Mouse (Mus musculus) myocyte (in vitro differentiated cells): Measurements from ENCODE around the gene Tmem208. TPM values are rescaled to one million over a fixed set of nuclear protein-coding genes. Genes with fewer than 3 reads are reported as not detected.

Experiments
- H3K27me3 ChIP-seq: one replicate; pipeline ENCODE4 v1.6.1; 2011; ENCODE audit not compliant: control insufficient read depth, insufficient read depth, insufficient read length
- H3K36me3 ChIP-seq: one replicate; pipeline ENCODE4 v1.6.1; 2011; ENCODE audit not compliant: control insufficient read depth, insufficient read depth
- H3K4me2 ChIP-seq: one replicate; pipeline ENCODE4 v1.6.1; 2011; ENCODE audit warnings: low read depth, control low read depth
- H3K4me3 ChIP-seq: one replicate; pipeline ENCODE4 v1.5.1; 2011; ENCODE audit warnings: mild to moderate bottlenecking, control low read depth, moderate library complexity
- H3K79me2 ChIP-seq: one replicate; pipeline ENCODE4 v1.6.1; 2011; ENCODE audit not compliant: control insufficient read depth, insufficient read depth
- H3ac ChIP-seq: one replicate; pipeline ENCODE4 v1.6.1; 2011; ENCODE audit not compliant: control insufficient read depth, insufficient read length
- CEBPB ChIP-seq: IDR thresholded peaks from 2 replicates; pipeline ENCODE4 v1.6.1; 2011; ENCODE audit warnings: mild to moderate bottlenecking, moderate library complexity; ENCODE audit not compliant: poor library complexity, insufficient read depth, severe bottlenecking
- E2F4 ChIP-seq: IDR thresholded peaks from one replicate; pipeline ENCODE4 v1.6.1; 2011; ENCODE audit warnings: mild to moderate bottlenecking, control low read depth, moderate library complexity; ENCODE audit not compliant: insufficient read depth
- MAX ChIP-seq: IDR thresholded peaks from one replicate; pipeline ENCODE4 v1.6.1; 2011; ENCODE audit warnings: low read depth, mild to moderate bottlenecking, control low read depth
- MYOD1 ChIP-seq, 3 experiments: IDR thresholded peaks; one replicate each; pipeline ENCODE4 v1.6.1; 2011; ENCODE audit warnings: control low read depth in 2 of 3, low read depth in 2 of 3, mild to moderate bottlenecking in 2 of 3, moderate library complexity in 1 of 3; ENCODE audit not compliant: insufficient read length in 2 of 3, control insufficient read depth in 1 of 3
- MYOG ChIP-seq, 3 experiments: IDR thresholded peaks; one replicate each; pipeline ENCODE4 v1.6.1; 2011; ENCODE audit warnings: control low read depth in 2 of 3, low read depth in 2 of 3, mild to moderate bottlenecking in 2 of 3; ENCODE audit not compliant: insufficient read length in 2 of 3, control insufficient read depth in 1 of 3, insufficient read depth in 1 of 3
- POLR2A ChIP-seq: IDR thresholded peaks from one replicate; pipeline ENCODE4 v1.6.1; 2011; ENCODE audit warnings: low read depth, mild to moderate bottlenecking, control low read depth, moderate library complexity; ENCODE audit not compliant: insufficient read length
- POLR2AphosphoS2 ChIP-seq: IDR thresholded peaks from one replicate; pipeline ENCODE4 v1.6.1; 2011; ENCODE audit warnings: low read depth, control low read depth; ENCODE audit not compliant: insufficient read length
- REST ChIP-seq: IDR thresholded peaks from one replicate; pipeline ENCODE4 v1.6.1; 2011; ENCODE audit warnings: mild to moderate bottlenecking, control low read depth, moderate library complexity; ENCODE audit not compliant: insufficient read depth, insufficient read length
- SRF ChIP-seq: IDR thresholded peaks from one replicate; pipeline ENCODE4 v1.6.1; 2011; ENCODE audit warnings: low read depth; ENCODE audit not compliant: control insufficient read depth, insufficient read length
- TCF12 ChIP-seq: IDR thresholded peaks from one replicate; pipeline ENCODE4 v1.6.1; 2011; ENCODE audit warnings: mild to moderate bottlenecking, control low read depth; ENCODE audit not compliant: poor library complexity, insufficient read depth, severe bottlenecking
- TCF3 ChIP-seq: IDR thresholded peaks from one replicate; pipeline ENCODE4 v1.6.1; 2011; ENCODE audit warnings: low read depth, control low read depth; ENCODE audit not compliant: insufficient read length
- USF1 ChIP-seq: IDR thresholded peaks from one replicate; pipeline ENCODE4 v1.6.1; 2011; ENCODE audit warnings: low read depth, mild to moderate bottlenecking, control low read depth, moderate library complexity
- polyA plus RNA-seq: library from polyadenylated mRNA; unstranded; fragments of >200 nt; fragmentation: generic; extraction: Trizol; gene quantifications from one replicate; pipeline ENCODE4 v1.2.1, GENCODE M21; 2012; ENCODE audit warnings: missing spikeins

The Tmem208 gene
- polyA plus RNA-seq, 1 experiment = 109 TPM

DNA sequence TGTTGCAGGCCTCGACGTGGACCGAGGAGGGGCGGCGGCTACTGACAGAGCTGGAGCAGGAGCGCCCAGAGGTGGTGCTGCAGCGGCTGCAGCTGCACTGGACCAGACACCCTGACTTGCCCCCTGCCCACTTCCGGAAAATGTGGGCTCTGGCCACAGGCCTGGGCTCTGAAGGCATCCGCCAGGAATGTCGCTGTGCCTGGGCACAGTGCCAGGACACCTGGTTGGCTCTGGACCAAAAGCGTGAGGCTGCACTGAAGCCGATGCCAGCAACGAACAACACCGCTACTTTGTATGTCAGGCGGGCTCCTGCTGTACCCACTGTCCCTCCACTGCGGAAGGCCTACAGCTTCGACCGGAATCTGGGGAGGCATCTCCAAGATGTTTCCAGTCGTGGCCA lies 52.5 kb downstream of the Tmem208 start:
- TF ChIP-seq MYOG (IDR thresholded peaks at IDR 0.05; ENCODE audit: control insufficient read depth in 1 of 3, insufficient read depth in 1 of 3, insufficient read length in 2 of 3, low read depth in 2 of 3) (peak in 1 of 3 experiments; percentile 33), REST (no peak)
- no peak overlapping the region for H3K4me2 ChIP-seq
- no peak overlapping the region for H3ac ChIP-seq
- H3K27me3 ChIP-seq = no peaks in the 10 kb centered on the region
- no peaks in the 10 kb centered on the region for H3K36me3 ChIP-seq
- no peak overlapping the region for H3K4me3 ChIP-seq
- no peaks in the 10 kb centered on the region for H3K79me2 ChIP-seq

GRCm38 (mm10) chr8:105380308-105380707 lies 54.2 kb downstream of the Tmem208 start:
- TF ChIP-seq USF1 (no peak), POLR2AphosphoS2 (no peak), SRF (no peak), E2F4 (no peak), REST (no peak), CEBPB (no peak), POLR2A (no peak), TCF3 (no peak), MAX (no peak), TCF12 (no peak), MYOD1 (IDR thresholded peaks at IDR 0.05; ENCODE audit: control insufficient read depth in 1 of 3, insufficient read length in 2 of 3, low read depth in 2 of 3) (no peak), MYOG (IDR thresholded peaks at IDR 0.05; ENCODE audit: control insufficient read depth in 1 of 3, insufficient read depth in 1 of 3, insufficient read length in 2 of 3, low read depth in 2 of 3) (no peak)
- H3K27me3 ChIP-seq = no peaks in the 10 kb centered on the region

GRCm38 (mm10) chr8:105384070-105384469 lies 57.9 kb downstream of the Tmem208 start:
- no peak overlapping the region for H3ac ChIP-seq
- H3K79me2 ChIP-seq = no peaks in the 10 kb centered on the region
- H3K27me3 ChIP-seq = no peaks in the 10 kb centered on the region
- no peak for TF ChIP-seq MYOD1 (IDR thresholded peaks at IDR 0.05; ENCODE audit: control insufficient read depth in 1 of 3, insufficient read length in 2 of 3, low read depth in 2 of 3)
- no peak for TF ChIP-seq E2F4
- no peak for TF ChIP-seq TCF12
- TF ChIP-seq SRF = no peak
- no peak for TF ChIP-seq POLR2A
- TF ChIP-seq POLR2AphosphoS2 = no peak
- TF ChIP-seq MAX = no peak
- no peak for TF ChIP-seq REST
- no peak overlapping the region for H3K4me2 ChIP-seq
- H3K36me3 ChIP-seq = no peaks in the 10 kb centered on the region
- no peak overlapping the region for H3K4me3 ChIP-seq

More at GRCm38 (mm10) chr8:105380308-105380707, 54.2 kb downstream of the Tmem208 start:
- Histone ChIP-seq H3K4me2 (no peak overlapping the region), H3ac (no peak overlapping the region), H3K79me2 (no peaks in the 10 kb centered on the region), H3K4me3 (no peak overlapping the region), H3K36me3 (no peaks in the 10 kb centered on the region)

Other genes with a start within 250 kb of the Tmem208 start
- not detected for gene Ces3b, start 242.6 kb upstream of the Tmem208 start, polyA plus RNA-seq
- gene Ces4a, start 194.6 kb upstream of the Tmem208 start, polyA plus RNA-seq = not detected
- 38.1 TPM for gene Cbfb, start 155.7 kb upstream of the Tmem208 start, polyA plus RNA-seq
- gene D230025D16Rik, start 101.2 kb upstream of the Tmem208 start, polyA plus RNA-seq = 16.6 TPM
- 6.2 TPM for gene B3gnt9, start 71.2 kb upstream of the Tmem208 start, polyA plus RNA-seq
- gene Tradd, start 61.7 kb upstream of the Tmem208 start, polyA plus RNA-seq = 27.0 TPM
- 10.5 TPM for gene Fbxl8, start 61.7 kb upstream of the Tmem208 start, polyA plus RNA-seq
- gene Hsf4, start 56.6 kb upstream of the Tmem208 start, polyA plus RNA-seq = 5.8 TPM
- gene Nol3, start 50.2 kb upstream of the Tmem208 start, polyA plus RNA-seq = 23.2 TPM
- 6.2 TPM for gene 4931428F04Rik, start 36.5 kb upstream of the Tmem208 start, polyA plus RNA-seq
- gene Exoc3l, start 30.3 kb upstream of the Tmem208 start, polyA plus RNA-seq = 23.4 TPM
- 59.7 TPM for gene E2f4, start 28.7 kb upstream of the Tmem208 start, polyA plus RNA-seq
- 0.92 TPM for gene Elmo3, start 20.8 kb upstream of the Tmem208 start, polyA plus RNA-seq
- 1.8 TPM for gene Lrrc29, start 76 bp upstream of the Tmem208 start, polyA plus RNA-seq
- 19.0 TPM for gene Fhod1, start 21.6 kb downstream of the Tmem208 start, polyA plus RNA-seq
- 6.2 TPM for gene Slc9a5, start 22.5 kb downstream of the Tmem208 start, polyA plus RNA-seq
- 1.0 TPM for gene Plekhg4, start 46.9 kb downstream of the Tmem208 start, polyA plus RNA-seq
- gene Kctd19, start 87.1 kb downstream of the Tmem208 start, polyA plus RNA-seq = not detected
- gene Lrrc36, start 87.2 kb downstream of the Tmem208 start, polyA plus RNA-seq = not detected
- 155 TPM for gene Tppp3, start 145.2 kb downstream of the Tmem208 start, polyA plus RNA-seq
- gene Zdhhc1, start 170.5 kb downstream of the Tmem208 start, polyA plus RNA-seq = 17.3 TPM
- 0.59 TPM for gene Hsd11b2, start 192.4 kb downstream of the Tmem208 start, polyA plus RNA-seq
- 126 TPM for gene Atp6v0d1, start 239.7 kb downstream of the Tmem208 start, polyA plus RNA-seq